Mouse (Mus musculus) heart, adult 8-10 months (tissue): ENCODE data around the gene Spock2. TPM values are rescaled to one million over a fixed set of nuclear protein-coding genes. Genes with fewer than 3 reads are reported as not detected.
"Not testable (repeated sequence)": the region's sequence is repeated elsewhere in the genome, so short reads cannot be mapped to it uniquely, and the experiment has no call there.

Source experiments
- DNase-seq: peaks from one replicate; pipeline ENCODE4 v3.0.0; 2022; ENCODE audit warnings: low spot score
- total RNA-seq, 4 experiments: library from RNA; stranded (reverse); gene quantifications; 2 replicates each; pipeline ENCODE4 v1.2.4; 2022

The Spock2 gene
- total RNA-seq, 4 experiments from 2014 or later, result 12.2 to 24.8 (median 14.4) TPM

- DNase-seq, result peak; percentile 19
Observed at GRCm38 (mm10) chr10:60147510-60148047, 41.6 kb downstream of the Spock2 start.

- DNase-seq, result peak; percentile 75
Observed at GRCm38 (mm10) chr10:60148087-60148486, 42.1 kb downstream of the Spock2 start.

GRCm38 (mm10) chr10:60151107-60151663 is 45.2 kb downstream of the Spock2 start:
- no peak for DNase-seq

- no peak for DNase-seq
Observed at GRCm38 (mm10) chr10:60156016-60156415, 50.0 kb downstream of the Spock2 start.

GRCm38 (mm10) chr10:60158144-60158543 is 52.1 kb downstream of the Spock2 start:
- DNase-seq, result no peak

- DNase-seq, result not testable (repeated sequence)
Observed at GRCm38 (mm10) chr10:60161397-60161796, 55.4 kb downstream of the Spock2 start.

GRCm38 (mm10) chr10:60162184-60162972 is 56.4 kb downstream of the Spock2 start:
- DNase-seq, result not testable (repeated sequence)

- DNase-seq, result no peak
Observed at GRCm38 (mm10) chr10:60162973-60163255, 56.9 kb downstream of the Spock2 start.

GRCm38 (mm10) chr10:60164869-60165268 is 58.9 kb downstream of the Spock2 start:
- DNase-seq, result no peak

GRCm38 (mm10) chr10:60166068-60166467 is 60.0 kb downstream of the Spock2 start:
- no peak for DNase-seq

- DNase-seq, result no peak
Observed at GRCm38 (mm10) chr10:60168306-60168705, 62.3 kb downstream of the Spock2 start.

GRCm38 (mm10) chr10:60168960-60169359 is 62.9 kb downstream of the Spock2 start:
- no peak for DNase-seq

- DNase-seq, result no peak
Observed at GRCm38 (mm10) chr10:60170326-60171089, 64.5 kb downstream of the Spock2 start.

- DNase-seq, result no peak
Observed at GRCm38 (mm10) chr10:60171368-60171767, 65.3 kb downstream of the Spock2 start.

- DNase-seq, result no peak
Observed at GRCm38 (mm10) chr10:60172306-60172705, 66.3 kb downstream of the Spock2 start.

- DNase-seq, result peak; percentile 21
Observed at GRCm38 (mm10) chr10:60173035-60173434, 67.0 kb downstream of the Spock2 start.

- DNase-seq, result no peak
Observed at GRCm38 (mm10) chr10:60174506-60174905, 68.5 kb downstream of the Spock2 start.

GRCm38 (mm10) chr10:60175306-60175705 is 69.3 kb downstream of the Spock2 start:
- DNase-seq, result not testable (repeated sequence)
